ENCODE assay signal across 19 mouse cellular contexts in genomic region chr9:119021731-119022130, GRCm38 (mm10). TPM values are rescaled to one million over a fixed set of nuclear protein-coding genes. Genes with fewer than 3 reads are reported as not detected.
DNase-seq lines count a peak whose midpoint lies in the region; ATAC-seq and TF ChIP-seq lines count a peak whose summit lies in the region.
"Had no signal": no experiment of that assay in that cellular context is flagged by ENCODE, and none has a peak within 500 bp of the region (broad histone marks: within the 10 kb centered on the region; RNA-seq: fewer than 3 reads in every experiment).

No protein-coding gene starts in this region.

- H3K27ac ChIP-seq in kidney, embryonic 15.5 days, result peak overlapping the region; percentile 62; the same call in 1 of the 2 replicates
- H3K27ac ChIP-seq in forebrain, embryonic 10.5 days, result no peak overlapping the region
- H3K27ac ChIP-seq: embryonic facial prominence, embryonic 15.5 days; forebrain, embryonic 15.5 days had no signal

- peaks cover 5% of the 10 kb centered on the region; the same call in 1 of the 2 replicates for H3K27me3 ChIP-seq in E14TG2a.4 (ENCODE audit: insufficient read depth, low read length)
- no peaks in the 10 kb centered on the region for H3K27me3 ChIP-seq in kidney, embryonic 15.5 days
- no peaks in the 10 kb centered on the region for H3K27me3 ChIP-seq in forebrain, embryonic 10.5 days (ENCODE audit: poor library complexity, severe bottlenecking)
- H3K27me3 ChIP-seq: embryonic facial prominence, embryonic 15.5 days; forebrain, embryonic 15.5 days; heart, embryonic 12.5 days had no signal

- peak overlapping the region; percentile 5; the same call in 1 of the 2 replicates for H3K4me3 ChIP-seq in E14TG2a.4 (replicated peaks; ENCODE audit: low read length)
- no peak overlapping the region for H3K4me3 ChIP-seq in kidney, embryonic 15.5 days (replicated peaks)
- no peak overlapping the region for H3K4me3 ChIP-seq in forebrain, embryonic 10.5 days
- H3K4me3 ChIP-seq: embryonic facial prominence, embryonic 15.5 days; erythroblast, embryonic 14.5 days; forebrain, embryonic 15.5 days; heart, embryonic 12.5 days had no signal

- peaks cover 51% of the 10 kb centered on the region for H3K4me1 ChIP-seq in E14TG2a.4 (replicated peaks; ENCODE audit: low read depth, low read length)
- H3K4me1 ChIP-seq in kidney, embryonic 15.5 days, result peaks cover 58% of the 10 kb centered on the region
- peaks cover 11% of the 10 kb centered on the region for H3K4me1 ChIP-seq in forebrain, embryonic 10.5 days
- H3K4me1 ChIP-seq: forebrain, embryonic 15.5 days; heart, embryonic 12.5 days had no signal

- intact Hi-C loops in left cerebral cortex, postnatal 25 days (cut with DNase I), result no loop called here

- 64% methylated on average over 7 of the region's 7 CpGs for WGBS in kidney, embryonic 15.5 days
- WGBS in forebrain, embryonic 10.5 days, result 75% methylated on average over 7 of the region's 7 CpGs

- H3K9ac ChIP-seq in kidney, embryonic 15.5 days, result no peak overlapping the region
- H3K9ac ChIP-seq: embryonic facial prominence, embryonic 15.5 days; forebrain, embryonic 15.5 days; heart, embryonic 12.5 days had no signal

- no peak for ATAC-seq in kidney, embryonic 15.5 days (replicated peaks; ENCODE audit: low FRiP score)
- ATAC-seq: forebrain, embryonic 15.5 days; hindbrain, embryonic 16.5 days had no signal

- peak; percentile 41 for DNase-seq in kidney, adult 18-20 months
- peak; percentile 62 to 81 for DNase-seq in kidney, postnatal 25 days
- no peak for DNase-seq in gastrocnemius, adult 18-20 months (ENCODE audit: low spot score)
- DNase-seq in forebrain, embryonic 10.5 days (ENCODE audit: extremely low spot score, low spot score), result no peak
- no peak for DNase-seq in left cerebral cortex, postnatal 25 days (ENCODE audit: low spot score in 2 of 2)
- DNase-seq: adrenal gland, postnatal 10 days; cerebellum, adult 11 months; cerebellum, adult 8-10 months; cerebellum, postnatal 14 days; embryo, embryonic 11 days; gastrocnemius, postnatal 14 days had no signal

- H3K36me3 ChIP-seq in E14TG2a.4 (ENCODE audit: insufficient read depth, low read length), result no peaks in the 10 kb centered on the region
- peaks cover 36% of the 10 kb centered on the region for H3K36me3 ChIP-seq in kidney, embryonic 15.5 days
- peaks cover 11% of the 10 kb centered on the region for H3K36me3 ChIP-seq in forebrain, embryonic 10.5 days (replicated peaks)
- H3K36me3 ChIP-seq: G1E had no signal

- H3K4me2 ChIP-seq in kidney, embryonic 15.5 days, result no peak overlapping the region
- H3K4me2 ChIP-seq: embryonic facial prominence, embryonic 15.5 days; forebrain, embryonic 15.5 days; heart, embryonic 12.5 days had no signal

- TF ChIP-seq CTCF in E14TG2a.4 (conservative IDR thresholded peaks at IDR 0.05; ENCODE audit: low read length), result no peak

- no peaks in the 10 kb centered on the region for H3K9me3 ChIP-seq in E14TG2a.4 (ENCODE audit: low read length)
- no peaks in the 10 kb centered on the region for H3K9me3 ChIP-seq in kidney, embryonic 15.5 days (replicated peaks)
- no peaks in the 10 kb centered on the region for H3K9me3 ChIP-seq in forebrain, embryonic 10.5 days
- H3K9me3 ChIP-seq: embryonic facial prominence, embryonic 15.5 days; forebrain, embryonic 15.5 days; heart, embryonic 12.5 days had no signal

RNA-seq across cellular contexts. Expression of gene Vill, which starts 30.8 kb away (rescaled TPM):
- polyA plus RNA-seq in kidney, embryonic 15.5 days (2015; fragmentation: Nextera tagmentation; extraction: Ambion mirVana), result 36.4 and 46.2 TPM in 2 replicates
- total RNA-seq in gastrocnemius, adult 18-20 months (2021), result under 1 TPM in 1 of 2 experiments, not detected in 1; 0.23 TPM
- 13.6 and 15.2 TPM in 2 replicates for polyA plus RNA-seq in forebrain, embryonic 10.5 days (2016; fragmentation: Nextera tagmentation; extraction: Ambion mirVana)
- total RNA-seq in left cerebral cortex, postnatal 25 days (2021), result 1 to 10 TPM; 3.3 to 6.0 TPM
- total RNA-seq: G1E had no signal
- polyA plus RNA-seq: erythroblast, embryonic 14.5 days; G1E had no signal

Comparison
In these comparisons a context has a peak if more than half of its experiments do, and no peak if none do; other contexts are left out.
1. DNase-seq: peak in kidney, adult 18-20 months (single experiment) and kidney, postnatal 25 days (2 of 2); none in gastrocnemius, adult 18-20 months (single experiment), forebrain, embryonic 10.5 days (single experiment) and left cerebral cortex, postnatal 25 days (0 of 2).